Mouse (Mus musculus): ENCODE measurements around the gene Lhpp.

GRCm38 (mm10) chr7:132666516-132666915 lies 56.1 kb downstream of the Lhpp start:
- no peak for TF ChIP-seq POLR2A (IDR thresholded peaks at IDR 0.05; ENCODE audit: low read depth, low read length)
- TF ChIP-seq CTCF (IDR thresholded peaks at IDR 0.05; ENCODE audit: borderline replicate concordance, insufficient read depth, low read length) = no peak
